Mouse (Mus musculus): ENCODE measurements at regions not wholly inside any gene's neighbourhood (a gene's known extent, or its start where the extent isn't known, plus 50 kb on each side); places are given as distances from the start of the nearest gene placed in this dataset.

- no peak for TF ChIP-seq CTCF (IDR thresholded peaks at IDR 0.05; ENCODE audit: control insufficient read depth, insufficient read depth, insufficient replicate concordance, low read depth, low read length)
- no peak for TF ChIP-seq POLR2A (IDR thresholded peaks at IDR 0.05; ENCODE audit: control insufficient read depth, low read depth, low read length)
Observed at GRCm38 (mm10) chr2:128382473-128382872, 208.5 kb upstream of the Spdye4c start.
